Mouse (Mus musculus) kidney, adult 2 months (tissue): ENCODE measurements around the gene Oat.

Experiments
- CTCF ChIP-seq: fragments of 200-500 bp; conservative IDR thresholded peaks from 2 replicates; pipeline ENCODE4 v1.5.1; 2011; ENCODE audit warnings: low read depth, mild to moderate bottlenecking, control low read depth, low read length, moderate library complexity, mixed read lengths; ENCODE audit not compliant: insufficient read depth, insufficient read length
- POLR2A ChIP-seq: fragments of 200-500 bp; IDR thresholded peaks from one replicate; pipeline ENCODE4 v1.6.1; 2011; ENCODE audit warnings: low read depth, low read length, control low read depth

GRCm38 (mm10) chr7:132570071-132570470 is 6.1 kb downstream of the Oat start:
- no peak for TF ChIP-seq CTCF
- TF ChIP-seq POLR2A = no peak
